ENCODE assay signal across 9 mouse cellular contexts in the genomic region with DNA sequence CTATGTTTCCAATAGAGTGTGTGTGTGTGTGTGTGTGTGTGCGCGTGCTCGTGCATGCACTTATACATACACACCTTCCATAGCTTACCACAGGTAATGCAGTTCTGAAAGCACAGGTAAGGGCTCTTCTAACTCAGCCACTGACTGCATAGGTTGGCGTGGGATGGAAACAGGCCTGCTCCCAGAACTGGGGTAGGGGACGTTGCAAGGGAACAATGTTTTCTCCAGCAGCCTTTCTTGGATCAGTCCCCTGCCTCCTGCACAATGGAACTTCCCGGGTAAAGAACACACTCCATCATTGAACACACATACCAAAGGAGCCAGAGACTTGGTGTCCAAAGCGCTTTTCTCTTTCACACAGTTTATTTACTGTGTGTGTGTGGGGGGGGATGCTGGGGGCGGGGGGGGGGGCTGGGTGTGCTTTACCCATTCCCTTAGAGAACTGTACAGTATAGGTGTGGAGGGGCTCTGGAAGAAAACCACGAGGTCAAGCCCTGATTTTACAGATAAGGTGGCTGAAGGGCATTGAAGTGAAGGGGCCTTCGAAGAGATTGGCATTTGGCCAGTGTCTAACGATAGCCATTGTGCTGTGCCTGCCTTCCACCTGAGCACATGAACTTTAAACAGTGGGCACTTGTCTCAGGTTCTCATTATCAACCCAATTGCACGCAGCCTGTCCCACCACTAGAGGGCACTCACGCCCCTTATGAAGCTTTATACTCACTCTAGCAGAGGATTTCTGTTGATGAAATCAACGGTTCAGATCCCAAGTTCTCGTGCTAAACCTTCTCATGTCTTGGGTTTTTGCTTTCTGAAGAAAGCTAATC. TPM values are rescaled to one million over a fixed set of nuclear protein-coding genes. Genes with fewer than 3 reads are reported as not detected.
A peak's percentile ranks its signal among the peaks of the same experiment; 100 is the strongest.
DNase-seq lines count a peak whose midpoint lies in the region; ATAC-seq and TF ChIP-seq lines count a peak whose summit lies in the region.
"Had no signal": no experiment of that assay in that cellular context is flagged by ENCODE, and none has a peak within 500 bp of the region (broad histone marks: within the 10 kb centered on the region; RNA-seq: fewer than 3 reads in every experiment).

No protein-coding gene starts in this region.

- H3K27me3 ChIP-seq in C2C12 (ENCODE audit: control insufficient read depth, insufficient read depth, insufficient read length) = peaks cover 9% of the 10 kb centered on the region
- no peaks in the 10 kb centered on the region for H3K27me3 ChIP-seq in kidney, postnatal 0 days (ENCODE audit: insufficient read depth, low read length)
- no peaks in the 10 kb centered on the region for H3K27me3 ChIP-seq in liver, embryonic 11.5 days (replicated peaks; ENCODE audit: control insufficient read depth, insufficient read depth, low read length)

- H3K4me1 ChIP-seq in kidney, postnatal 0 days (replicated peaks; ENCODE audit: insufficient read depth, low read length) = no peaks in the 10 kb centered on the region
- H3K4me1 ChIP-seq in liver, embryonic 11.5 days (replicated peaks; ENCODE audit: control insufficient read depth, insufficient read depth, low read length) = no peaks in the 10 kb centered on the region

- ATAC-seq in kidney, postnatal 0 days (replicated peaks; ENCODE audit: low FRiP score, low read depth) = no peak
- ATAC-seq in liver, embryonic 11.5 days (replicated peaks; ENCODE audit: low FRiP score) = no peak
- no peak for ATAC-seq in activated CD4-positive, CD25-positive, alpha-beta regulatory T cell, adult 4 months

- peak; percentile 82 for DNase-seq in MN1 (ENCODE audit: low spot score)
- peak; percentile 83 to 86 for DNase-seq in cerebellum, postnatal 10 days
- peak; percentile 70 for DNase-seq in gastrocnemius, postnatal 10 days
- peak; percentile 80 for DNase-seq in kidney, postnatal 0 days (ENCODE audit: low spot score)
- DNase-seq in liver, embryonic 11.5 days (ENCODE audit: low spot score) = peak; percentile 45
- DNase-seq in retina, postnatal 7 days (ENCODE audit: low read depth, low spot score) = peak; percentile 62

- WGBS in kidney, postnatal 0 days = 40% methylated on average over 15 of the region's 15 CpGs
- WGBS in liver, embryonic 11.5 days = 38% methylated on average over 15 of the region's 15 CpGs

- H3K9ac ChIP-seq in kidney, postnatal 0 days (ENCODE audit: low read depth, low read length) = no peak overlapping the region
- no peak overlapping the region for H3K9ac ChIP-seq in liver, embryonic 11.5 days (ENCODE audit: low read depth, low read length)

- TF ChIP-seq CTCF in C2C12 (IDR thresholded peaks at IDR 0.05; ENCODE audit: control insufficient read depth, insufficient read depth, insufficient read length) = peak; percentile 55
- TF ChIP-seq CTCF in kidney, postnatal 0 days (IDR thresholded peaks at IDR 0.05; ENCODE audit: low read depth) = peak; percentile 91

- no peaks in the 10 kb centered on the region for H3K9me3 ChIP-seq in kidney, postnatal 0 days (replicated peaks; ENCODE audit: low read length)
- H3K9me3 ChIP-seq in liver, embryonic 11.5 days (ENCODE audit: control insufficient read depth, low read length) = no peaks in the 10 kb centered on the region

- no peaks in the 10 kb centered on the region for H3K79me3 ChIP-seq in C2C12 (ENCODE audit: low read depth)

- no peak overlapping the region for H3K4me2 ChIP-seq in kidney, postnatal 0 days (ENCODE audit: low read length)
- no peak overlapping the region for H3K4me2 ChIP-seq in liver, embryonic 11.5 days

- no peak overlapping the region for H3K4me3 ChIP-seq in C2C12 (ENCODE audit: insufficient read depth, poor library complexity, severe bottlenecking)
- no peak overlapping the region for H3K4me3 ChIP-seq in kidney, postnatal 0 days (replicated peaks; ENCODE audit: low read depth, low read length)
- H3K4me3 ChIP-seq in liver, embryonic 11.5 days (ENCODE audit: low read depth, low read length) = no peak overlapping the region

- no peaks in the 10 kb centered on the region for H3K36me3 ChIP-seq in C2C12 (ENCODE audit: control insufficient read depth, insufficient read depth)
- H3K36me3 ChIP-seq in kidney, postnatal 0 days (ENCODE audit: insufficient read depth, low read length) = no peaks in the 10 kb centered on the region
- H3K36me3 ChIP-seq in liver, embryonic 11.5 days (ENCODE audit: control insufficient read depth, insufficient read depth, low read length) = no peaks in the 10 kb centered on the region

- H3ac ChIP-seq in C2C12 (ENCODE audit: control insufficient read depth, insufficient read length, low read depth) = no peak overlapping the region

- H3K27ac ChIP-seq in kidney, postnatal 0 days = no peak overlapping the region
- H3K27ac ChIP-seq in liver, embryonic 11.5 days (ENCODE audit: low read depth, low read length) = no peak overlapping the region

- H3K79me2 ChIP-seq in C2C12 (ENCODE audit: control insufficient read depth, insufficient read depth) = no peaks in the 10 kb centered on the region

TF ChIP-seq in C2C12, 6 proteins besides CTCF, POLR2A, EP300 and RAD21:
- TF ChIP-seq MAX (IDR thresholded peaks at IDR 0.05) = no peak
- TF ChIP-seq MYOD1 (IDR thresholded peaks at IDR 0.05; ENCODE audit: control insufficient read depth, insufficient read length, low read depth) = no peak
- no peak for TF ChIP-seq USF1 (IDR thresholded peaks at IDR 0.05; ENCODE audit: low read depth)
- no peak for TF ChIP-seq CEBPB (IDR thresholded peaks at IDR 0.05; ENCODE audit: low read depth)
- TF ChIP-seq MYOG (IDR thresholded peaks at IDR 0.05; ENCODE audit: control insufficient read depth, extremely low read depth, insufficient read length) = no peak
- no peak for TF ChIP-seq FOSL1 (IDR thresholded peaks at IDR 0.05; ENCODE audit: insufficient read depth, low read length, poor library complexity, severe bottlenecking)

RNA-seq across cellular contexts. Expression of a gene that starts 48.0 kb away (rescaled TPM):
- not detected for polyA plus RNA-seq in C2C12 (2012; fragmentation: generic; extraction: Trizol)
- total RNA-seq in gastrocnemius, postnatal 10 days (2021) = under 1 TPM in 1 of 2 experiments, not detected in 1; 0.38 TPM
- polyA plus RNA-seq in kidney, postnatal 0 days (2015; fragmentation: Nextera tagmentation; extraction: Ambion mirVana) = 0.32 and 0.54 TPM in 2 replicates
- not detected in 2 replicates for polyA plus RNA-seq in liver, embryonic 11.5 days (2014; fragmentation: Nextera tagmentation; extraction: Ambion mirVana)
- not detected for polyA plus RNA-seq in activated CD4-positive, CD25-positive, alpha-beta regulatory T cell, adult 4 months (2017; shearing (Covaris generic))
- polyA plus RNA-seq: liver, embryonic 16.5 days had no signal
